Mouse (Mus musculus) adrenal gland, adult 8-10 months (tissue): Measurements from ENCODE around the gene Kcnn1. TPM values are rescaled to one million over a fixed set of nuclear protein-coding genes. Genes with fewer than 3 reads are reported as not detected.
"Not testable (repeated sequence)": the region's sequence is repeated elsewhere in the genome, so short reads cannot be mapped to it uniquely, and the experiment has no call there.

Experiments used
- DNase-seq: peaks from one replicate; pipeline ENCODE4 v3.0.0; 2022
- total RNA-seq, 4 experiments: library from RNA; stranded (reverse); gene quantifications; 2 replicates each; pipeline ENCODE4 v1.2.4; 2022

Kcnn1 gene
- 1 to 10 TPM; 4.2 to 4.7 (median 4.4) TPM for total RNA-seq

GRCm38 (mm10) chr8:70862824-70863641 is at the start of gene Kcnn1:
Kcnn1 (minus strand) TSS chr8:70863258.
- DNase-seq = no peak

GRCm38 (mm10) chr8:70911596-70911995 is 48.5 kb upstream of the Kcnn1 start:
- DNase-seq = no peak

GRCm38 (mm10) chr8:70907518-70907917 is 44.5 kb upstream of the Kcnn1 start:
- DNase-seq = no peak

- peak; percentile 62 for DNase-seq
These were observed 43.0 kb upstream of the Kcnn1 start, which contains the start of gene Map1s for GRCm38 (mm10) chr8:70905831-70906736. Map1s (plus strand) TSS chr8:70905932.

- DNase-seq = no peak
These were observed 42.4 kb upstream of the Kcnn1 start for GRCm38 (mm10) chr8:70905463-70905830.

- no peak for DNase-seq
These were observed 41.5 kb upstream of the Kcnn1 start for GRCm38 (mm10) chr8:70904532-70904931.

- DNase-seq = no peak
These were observed 40.5 kb upstream of the Kcnn1 start for GRCm38 (mm10) chr8:70903582-70903981.

GRCm38 (mm10) chr8:70903112-70903511 is 40.1 kb upstream of the Kcnn1 start:
- DNase-seq = no peak

GRCm38 (mm10) chr8:70902211-70902610 is 39.2 kb upstream of the Kcnn1 start:
- no peak for DNase-seq

GRCm38 (mm10) chr8:70900872-70901387 is 37.9 kb upstream of the Kcnn1 start:
- no peak for DNase-seq

- no peak for DNase-seq
These were observed 36.2 kb upstream of the Kcnn1 start for GRCm38 (mm10) chr8:70899226-70899625.

- DNase-seq = no peak
These were observed 35.7 kb upstream of the Kcnn1 start for GRCm38 (mm10) chr8:70898661-70899198.

- DNase-seq = peak; percentile 73
These were observed 34.8 kb upstream of the Kcnn1 start for GRCm38 (mm10) chr8:70897681-70898413.

GRCm38 (mm10) chr8:70897021-70897680 is 34.1 kb upstream of the Kcnn1 start, which contains the start of gene Rpl18a:
Rpl18a (minus strand) TSS chr8:70897412.
- DNase-seq = peak; percentile 97

GRCm38 (mm10) chr8:70896316-70897020 is 33.4 kb upstream of the Kcnn1 start:
- DNase-seq = no peak

GRCm38 (mm10) chr8:70895571-70896259 is 32.7 kb upstream of the Kcnn1 start:
- DNase-seq = not testable (repeated sequence)

- DNase-seq = no peak
These were observed 31.9 kb upstream of the Kcnn1 start for GRCm38 (mm10) chr8:70894771-70895545.

GRCm38 (mm10) chr8:70894385-70894720 is 31.3 kb upstream of the Kcnn1 start:
- DNase-seq = no peak

- no peak for DNase-seq
These were observed 30.8 kb upstream of the Kcnn1 start for GRCm38 (mm10) chr8:70893656-70894384.
